Mouse (Mus musculus): Measurements from ENCODE around the gene Olfr668.
"Not testable (repeated sequence)": the region's sequence is repeated elsewhere in the genome, so short reads cannot be mapped to it uniquely, and the experiment has no call there.

The Olfr668 gene

GRCm38 (mm10) chr7:104927957-104928356 is at the start of gene Olfr668:
TSS of gene Olfr668 (minus strand) at chr7:104928057.
- no peak for DNase-seq

DNA sequence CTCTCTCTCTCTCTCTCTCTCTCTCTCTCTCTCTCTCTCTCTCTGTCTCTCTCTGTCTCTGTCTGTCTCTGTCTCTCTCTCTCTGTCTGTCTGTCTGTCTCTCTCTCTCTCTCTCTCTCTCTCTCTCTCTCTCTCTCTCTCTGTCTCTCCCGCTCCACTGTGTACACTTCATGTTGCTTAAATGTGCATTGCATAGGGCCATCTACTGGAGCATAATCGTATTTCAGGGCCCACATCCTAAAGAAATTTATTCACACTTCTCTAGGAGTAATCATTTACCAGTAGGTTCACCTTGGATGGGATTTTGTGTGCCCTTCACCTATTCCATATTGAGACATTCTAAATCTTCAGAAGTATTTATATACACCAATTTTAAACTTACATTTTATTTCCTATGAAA is 44.6 kb upstream of the Olfr668 start:
- not testable (repeated sequence) for DNase-seq

DNA sequence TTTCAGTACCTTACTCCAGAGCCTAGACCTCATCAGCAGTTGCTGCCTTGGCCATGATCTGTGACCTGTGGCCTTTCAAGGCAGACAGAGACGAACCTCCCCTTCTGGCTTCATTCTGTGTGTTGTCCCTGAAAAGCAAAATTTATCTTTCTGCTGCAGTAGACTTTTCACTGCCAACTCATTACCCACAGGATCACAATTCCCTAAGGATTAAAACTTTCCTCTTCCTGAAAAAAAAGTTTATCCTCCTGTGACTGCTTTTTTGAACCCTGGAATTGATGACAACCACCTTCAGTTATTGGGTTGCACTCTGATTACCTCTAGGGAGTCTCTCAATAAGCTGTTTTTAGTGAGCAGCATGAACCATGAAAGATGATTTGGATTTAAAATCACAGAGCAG is 34.7 kb upstream of the Olfr668 start, which contains the start of gene Olfr670:
Gene Olfr670 (minus strand): TSS at position 101 of the 400 bp plus-strand sequence.
- DNase-seq, result no peak

DNA sequence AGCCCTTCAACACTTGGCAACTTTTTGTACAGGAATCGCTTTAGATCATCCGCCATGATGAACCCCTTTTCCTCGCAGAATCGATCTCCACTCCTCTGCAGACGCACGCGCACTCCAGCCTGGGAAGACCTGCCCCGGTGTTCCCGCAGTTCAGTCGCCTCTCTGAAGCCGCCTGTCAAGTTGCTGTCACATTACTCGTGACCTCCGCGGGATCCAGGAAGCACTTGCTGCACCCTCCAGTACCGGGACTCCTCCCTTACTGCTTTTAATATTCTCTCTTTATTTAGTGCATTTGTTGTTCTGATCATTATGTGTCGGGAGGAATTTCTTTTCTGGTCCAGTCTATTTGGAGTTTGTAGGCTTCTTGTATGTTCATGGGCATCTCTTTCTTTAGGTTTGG is 22.4 kb upstream of the Olfr668 start:
- not testable (repeated sequence) for DNase-seq

DNA sequence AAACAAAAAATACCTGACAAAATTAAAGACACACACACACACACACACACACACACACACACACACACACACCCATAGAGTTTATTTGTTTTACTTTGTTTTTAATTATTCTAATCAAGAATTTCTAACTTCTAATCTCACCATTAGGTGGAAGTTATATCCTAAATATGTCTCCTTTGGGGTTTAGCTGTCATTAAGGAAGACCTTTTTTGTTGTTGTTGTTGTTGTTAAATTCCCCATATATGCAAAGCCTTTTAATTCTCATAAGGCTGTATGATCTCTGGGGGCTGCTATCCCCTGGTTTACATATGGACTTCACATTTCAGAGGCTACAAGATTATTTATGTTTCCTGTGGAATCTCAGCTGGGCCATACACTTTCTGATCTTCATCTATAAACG is 6.1 kb upstream of the Olfr668 start, which contains the start of gene Olfr669:
Gene Olfr669 (plus strand): TSS at position 301 of the 400 bp plus-strand sequence.
- DNase-seq, result no peak

GRCm38 (mm10) chr7:104921382-104921781 is 6.5 kb downstream of the Olfr668 start, which contains the start of gene Olfr667:
TSS of gene Olfr667 (minus strand) at chr7:104921482.
- no peak for DNase-seq

DNA sequence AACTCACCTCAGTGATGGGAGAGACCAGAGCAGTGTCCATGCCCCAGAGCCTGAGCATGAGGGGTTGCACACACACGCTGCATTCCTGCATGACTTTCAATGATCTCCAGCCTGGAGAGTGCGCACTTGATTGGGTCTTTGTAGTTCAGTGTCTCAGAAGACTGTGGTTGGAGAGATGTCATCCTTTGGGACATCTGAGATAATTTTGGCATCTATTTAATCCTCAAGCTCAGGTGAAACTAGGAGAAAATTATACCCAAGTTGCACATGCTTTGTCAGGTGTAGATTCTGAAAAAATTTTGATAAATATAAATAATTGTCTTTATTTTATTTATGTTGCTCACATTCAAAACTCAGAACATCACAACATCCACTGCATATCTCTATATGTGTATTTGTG is 32.0 kb downstream of the Olfr668 start, which contains the start of gene Olfr666:
Gene Olfr666 (minus strand): TSS at position 101 of the 400 bp plus-strand sequence.
- no peak for DNase-seq

GRCm38 (mm10) chr7:104877731-104878130 is 50.1 kb downstream of the Olfr668 start, which contains the start of gene Olfr665:
TSS of gene Olfr665 (plus strand) at chr7:104878031.
- DNase-seq, result no peak

Data from thymus, postnatal 36 days (tissue).